Mouse (Mus musculus) regulatory T cell (primary cell): ENCODE measurements around the gene Gm37419.

Source experiments
- in situ Hi-C: fragments of 300-600 bp; cut with MboI, MseI; formaldehyde crosslinking; loops from one replicate; pipeline ENCODE4 v1.15.1; 2025; ENCODE audit warnings: high pct_unique_total_duplicates

Gene Gm37419

GRCm38 (mm10) chr16:23979446-23979845 lies 8.8 kb upstream of the Gm37419 start:
- in situ Hi-C loops, result no loop called here

- in situ Hi-C loops, result loop anchor here (5.0 kb wide), 6 partner anchors 362 to 1282 kb away; no protein-coding TSS in a partner anchor
These were observed 7.9 kb upstream of the Gm37419 start for GRCm38 (mm10) chr16:23980201-23980870.

- in situ Hi-C loops, result loop anchor here (5.0 kb wide), 6 partner anchors 361 to 1281 kb away; no protein-coding TSS in a partner anchor
These were observed 7.1 kb upstream of the Gm37419 start for GRCm38 (mm10) chr16:23980991-23981720.

GRCm38 (mm10) chr16:23981925-23982851 lies 6.1 kb upstream of the Gm37419 start:
- in situ Hi-C loops, result loop anchor here (5.0 kb wide), 6 partner anchors 360 to 1280 kb away; no protein-coding TSS in a partner anchor

GRCm38 (mm10) chr16:23982891-23983588 lies 5.2 kb upstream of the Gm37419 start:
- in situ Hi-C loops, result loop anchor here (5.0 kb wide), 6 partner anchors 359 to 1279 kb away; no protein-coding TSS in a partner anchor

GRCm38 (mm10) chr16:23984183-23984582 lies 4.1 kb upstream of the Gm37419 start:
- in situ Hi-C loops, result loop anchor here (5.0 kb wide), 6 partner anchors 358 to 1278 kb away; no protein-coding TSS in a partner anchor

GRCm38 (mm10) chr16:23984760-23985466 lies 3.4 kb upstream of the Gm37419 start:
- in situ Hi-C loops, result loop anchor here (5.0 kb wide), 8 partner anchors 172 to 1277 kb away; no protein-coding TSS in a partner anchor

- in situ Hi-C loops, result loop anchor here (5.0 kb wide), 2 partner anchors 172 to 232 kb away; no protein-coding TSS in a partner anchor
These were observed 2.8 kb upstream of the Gm37419 start for GRCm38 (mm10) chr16:23985467-23985861.

GRCm38 (mm10) chr16:23986176-23986575 lies 2.1 kb upstream of the Gm37419 start:
- in situ Hi-C loops, result loop anchor here (5.0 kb wide), 2 partner anchors 171 to 231 kb away; no protein-coding TSS in a partner anchor

- in situ Hi-C loops, result loop anchor here (5.0 kb wide), 2 partner anchors 170 to 230 kb away; no protein-coding TSS in a partner anchor
These were observed 1.4 kb upstream of the Gm37419 start for GRCm38 (mm10) chr16:23986871-23987270.

GRCm38 (mm10) chr16:23987341-23988156 lies 733 bp upstream of the Gm37419 start:
- in situ Hi-C loops, result loop anchor here (5.0 kb wide), 2 partner anchors 170 to 230 kb away; no protein-coding TSS in a partner anchor

GRCm38 (mm10) chr16:23988157-23988465 lies 171 bp upstream of the Gm37419 start:
- in situ Hi-C loops, result loop anchor here (5.0 kb wide), 2 partner anchors 169 to 229 kb away; no protein-coding TSS in a partner anchor

GRCm38 (mm10) chr16:23989209-23990160 lies 1.2 kb downstream of the Gm37419 start:
- in situ Hi-C loops, result loop anchor here (5.0 to 10.0 kb wide), 3 partner anchors 95 to 228 kb away; no protein-coding TSS in a partner anchor

GRCm38 (mm10) chr16:23990161-23990970 lies 2.1 kb downstream of the Gm37419 start:
- in situ Hi-C loops, result loop anchor here (10.0 kb wide), 1 partner anchor 94 kb away; no protein-coding TSS in a partner anchor

- in situ Hi-C loops, result loop anchor here (10.0 kb wide), 1 partner anchor 94 kb away; no protein-coding TSS in a partner anchor
These were observed 2.9 kb downstream of the Gm37419 start for GRCm38 (mm10) chr16:23991170-23991569.

GRCm38 (mm10) chr16:23991846-23992580 lies 3.7 kb downstream of the Gm37419 start:
- in situ Hi-C loops, result loop anchor here (10.0 kb wide), 1 partner anchor 93 kb away; no protein-coding TSS in a partner anchor
